ENCODE assay signal across 12 mouse cellular contexts in genomic region chr8:92024133-92024532, GRCm38 (mm10).
DNase-seq lines count a peak whose midpoint lies in the region; ATAC-seq and TF ChIP-seq lines count a peak whose summit lies in the region.
"Had no signal": no experiment of that assay in that cellular context is flagged by ENCODE, and none has a peak within 500 bp of the region (broad histone marks: within the 10 kb centered on the region; RNA-seq: fewer than 3 reads in every experiment).

No protein-coding gene starts in this region.

- peaks cover 37% of the 10 kb centered on the region for H3K27me3 ChIP-seq in hindbrain, embryonic 13.5 days
- peaks cover 6% of the 10 kb centered on the region for H3K27me3 ChIP-seq in hindbrain, embryonic 11.5 days (ENCODE audit: control insufficient read depth, insufficient read depth, low read length)
- H3K27me3 ChIP-seq in lung, postnatal 0 days (replicated peaks; ENCODE audit: insufficient read depth, low read length): peaks cover 5% of the 10 kb centered on the region; the same call in 1 of the 2 replicates

- H3K9me3 ChIP-seq in hindbrain, embryonic 13.5 days: no peaks in the 10 kb centered on the region
- H3K9me3 ChIP-seq in hindbrain, embryonic 11.5 days (ENCODE audit: control insufficient read depth, low read length): no peaks in the 10 kb centered on the region
- no peaks in the 10 kb centered on the region for H3K9me3 ChIP-seq in lung, postnatal 0 days (ENCODE audit: low read length)

- H3K27ac ChIP-seq in hindbrain, embryonic 13.5 days: no peak overlapping the region
- no peak overlapping the region for H3K27ac ChIP-seq in hindbrain, embryonic 11.5 days (ENCODE audit: low read depth, low read length)
- no peak overlapping the region for H3K27ac ChIP-seq in lung, postnatal 0 days (ENCODE audit: low read length)

- H3K4me3 ChIP-seq in hindbrain, embryonic 13.5 days: no peak overlapping the region
- H3K4me3 ChIP-seq in hindbrain, embryonic 11.5 days (ENCODE audit: low read depth, low read length): no peak overlapping the region
- no peak overlapping the region for H3K4me3 ChIP-seq in lung, postnatal 0 days (ENCODE audit: low read depth, low read length)
- H3K4me3 ChIP-seq: erythroblast, embryonic 14.5 days had no signal

- peaks cover 29% of the 10 kb centered on the region for H3K4me1 ChIP-seq in hindbrain, embryonic 13.5 days (replicated peaks)
- peaks cover 6% of the 10 kb centered on the region for H3K4me1 ChIP-seq in hindbrain, embryonic 11.5 days (replicated peaks; ENCODE audit: control insufficient read depth, insufficient read depth, low read length)
- H3K4me1 ChIP-seq in lung, postnatal 0 days (ENCODE audit: insufficient read depth, low read depth, low read length): no peaks in the 10 kb centered on the region

- no peak overlapping the region; the same call in 1 of the 2 replicates for H3K4me2 ChIP-seq in hindbrain, embryonic 13.5 days
- H3K4me2 ChIP-seq in hindbrain, embryonic 11.5 days (replicated peaks; ENCODE audit: low read depth, low read length): no peak overlapping the region; the same call in 1 of the 2 replicates
- peak overlapping the region; percentile 29; the same call in 1 of the 2 replicates for H3K4me2 ChIP-seq in lung, postnatal 0 days (replicated peaks; ENCODE audit: low read depth, low read length)

- no peak for ATAC-seq in hindbrain, embryonic 13.5 days (ENCODE audit: low FRiP score)
- ATAC-seq in hindbrain, embryonic 11.5 days (ENCODE audit: low FRiP score): no peak
- no peak for ATAC-seq in lung, postnatal 0 days
- ATAC-seq: liver, postnatal 0 days had no signal

- WGBS in hindbrain, embryonic 13.5 days: 15% methylated on average over 8 of the region's 8 CpGs
- 14% methylated on average over 8 of the region's 8 CpGs for WGBS in hindbrain, embryonic 11.5 days
- 19% methylated on average over 8 of the region's 8 CpGs for WGBS in lung, postnatal 0 days

- TF ChIP-seq EP300 in lung, postnatal 0 days (IDR thresholded peaks at IDR 0.05): no peak

- peak; percentile 14 for DNase-seq in adrenal gland, postnatal 14 days
- DNase-seq in adrenal gland, postnatal 36 days: no peak
- no peak for DNase-seq in hindbrain, embryonic 11.5 days (ENCODE audit: low spot score)
- peak; percentile 31 for DNase-seq in ES-CJ7 (ENCODE audit: low read depth, low spot score)
- DNase-seq in lung, postnatal 0 days (ENCODE audit: low spot score): peak; percentile 38
- no peak for DNase-seq in layer of hippocampus, adult 18-20 months (ENCODE audit: low spot score in 2 of 2)
- no peak for DNase-seq in cerebellum, adult 11-12 months
- DNase-seq: cerebellum, postnatal 36 days; liver, postnatal 0 days had no signal

- no peak for TF ChIP-seq CTCF in lung, postnatal 0 days (IDR thresholded peaks at IDR 0.05)

- peak overlapping the region; percentile 43; the same call in 1 of the 2 replicates for H3K9ac ChIP-seq in hindbrain, embryonic 13.5 days
- H3K9ac ChIP-seq in hindbrain, embryonic 11.5 days (ENCODE audit: low read depth, low read length): no peak overlapping the region
- H3K9ac ChIP-seq in lung, postnatal 0 days (replicated peaks; ENCODE audit: low read depth): no peak overlapping the region
- H3K9ac ChIP-seq: liver, postnatal 0 days had no signal

- H3K36me3 ChIP-seq in hindbrain, embryonic 13.5 days: no peaks in the 10 kb centered on the region
- H3K36me3 ChIP-seq in hindbrain, embryonic 11.5 days (ENCODE audit: control insufficient read depth, insufficient read depth, low read length): no peaks in the 10 kb centered on the region
- no peaks in the 10 kb centered on the region for H3K36me3 ChIP-seq in lung, postnatal 0 days (ENCODE audit: insufficient read depth, low read length)
- H3K36me3 ChIP-seq: G1E had no signal

Comparison
In these comparisons a context has a peak if more than half of its experiments do, and no peak if none do; other contexts are left out.
1. DNase-seq: peak in adrenal gland, postnatal 14 days (single experiment), ES-CJ7 (single experiment) and lung, postnatal 0 days (single experiment); none in adrenal gland, postnatal 36 days (0 of 2), hindbrain, embryonic 11.5 days (single experiment), layer of hippocampus, adult 18-20 months (0 of 2) and cerebellum, adult 11-12 months (single experiment).